Mouse (Mus musculus): ENCODE results near the gene Acot7. TPM values are rescaled to one million over a fixed set of nuclear protein-coding genes. Genes with fewer than 3 reads are reported as not detected.

Gene Acot7
- polyA plus RNA-seq, 1 experiment from 2014 or later = 125 TPM

DNA sequence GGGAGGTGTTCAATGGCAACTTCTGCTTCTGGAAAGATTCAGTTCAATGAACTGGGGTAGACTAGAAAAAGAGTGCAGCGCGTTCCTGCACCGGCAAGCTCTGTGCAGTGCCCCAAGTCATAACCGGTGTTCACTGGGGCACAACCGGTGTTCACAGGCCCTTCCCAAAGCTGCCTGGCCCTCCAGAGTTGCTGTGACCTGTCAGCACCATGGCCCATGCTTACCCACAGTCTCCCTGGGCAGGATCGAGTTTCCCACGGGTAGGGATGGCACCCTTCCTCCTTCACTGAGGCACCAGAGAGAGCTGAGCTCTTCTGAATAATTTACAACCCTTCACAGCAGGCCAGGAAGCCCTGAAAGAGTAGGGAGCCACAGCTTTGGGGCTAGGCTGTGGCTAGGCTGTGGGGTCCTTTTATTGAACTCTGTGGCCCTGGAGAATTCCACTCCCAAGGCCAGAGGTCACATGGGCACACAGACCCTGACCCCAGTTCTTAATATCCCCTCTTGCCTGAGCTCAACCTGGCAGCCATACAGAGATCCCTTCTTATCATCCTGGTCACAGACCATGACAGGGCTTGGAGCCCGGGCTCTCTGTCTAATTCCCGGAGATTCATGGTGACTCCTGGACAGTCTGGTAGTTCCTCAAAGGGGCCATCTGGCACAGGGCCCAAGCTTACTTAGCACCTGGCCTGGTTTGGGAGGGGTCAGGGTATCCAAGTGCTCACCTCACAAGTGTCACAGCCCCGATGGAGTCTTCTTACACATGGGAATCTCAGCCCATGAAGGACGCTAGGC, 31.7 kb upstream of the Acot7 start:
- Histone ChIP-seq H3K9me3 (ENCODE audit: control insufficient read depth, low read length) (no peaks in the 10 kb centered on the region), H3K4me2 (replicated peaks; ENCODE audit: low read depth, low read length) (no peak overlapping the region), H3K27me3 (ENCODE audit: control insufficient read depth, insufficient read depth, low read length) (peaks cover 17% of the 10 kb centered on the region), H3K27ac (ENCODE audit: low read depth, low read length) (no peak overlapping the region), H3K36me3 (ENCODE audit: control insufficient read depth, insufficient read depth, low read length) (no peaks in the 10 kb centered on the region), H3K4me1 (replicated peaks; ENCODE audit: control insufficient read depth, insufficient read depth, low read length) (no peaks in the 10 kb centered on the region), H3K9ac (ENCODE audit: low read depth, low read length) (no peak overlapping the region), H3K4me3 (ENCODE audit: low read depth, low read length) (no peak overlapping the region)
- no peak for ATAC-seq (ENCODE audit: low FRiP score)
- DNase-seq (ENCODE audit: low spot score) = no peak
- 64% methylated on average over 11 of the region's 11 CpGs for WGBS

DNA sequence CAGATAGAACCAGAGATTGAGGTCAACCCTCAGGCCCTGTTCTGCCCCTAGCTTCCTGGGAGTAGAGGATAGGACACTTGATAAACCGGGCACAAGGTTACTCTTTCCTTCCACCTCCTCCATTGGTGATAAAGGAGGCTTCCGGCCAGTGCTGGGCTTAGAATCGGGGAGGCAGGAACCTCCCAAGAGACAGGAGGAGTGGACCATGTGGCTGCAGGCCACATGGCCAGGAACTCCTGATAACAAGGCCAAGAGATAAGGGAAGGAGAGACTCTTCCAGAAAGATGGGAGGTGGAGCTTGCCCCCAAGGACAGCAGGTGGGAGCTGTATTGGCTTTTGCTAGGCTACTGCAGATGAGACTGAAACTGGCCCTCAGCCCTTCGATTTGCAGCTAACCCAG, 27.4 kb upstream of the Acot7 start:
- H3K4me2 ChIP-seq (replicated peaks; ENCODE audit: low read depth, low read length) = no peak overlapping the region
- no peak overlapping the region for H3K4me3 ChIP-seq (ENCODE audit: low read depth, low read length)
- no peak overlapping the region for H3K27ac ChIP-seq (ENCODE audit: low read depth, low read length)
- H3K4me1 ChIP-seq (replicated peaks; ENCODE audit: control insufficient read depth, insufficient read depth, low read length) = peaks cover 8% of the 10 kb centered on the region
- no peak for DNase-seq (ENCODE audit: low spot score)
- ATAC-seq (ENCODE audit: low FRiP score) = no peak
- no peaks in the 10 kb centered on the region for H3K9me3 ChIP-seq (ENCODE audit: control insufficient read depth, low read length)
- no peak overlapping the region for H3K9ac ChIP-seq (ENCODE audit: low read depth, low read length)
- 79% methylated on average over 4 of the region's 4 CpGs for whole genome bisulfite sequencing
- peaks cover 44% of the 10 kb centered on the region for H3K27me3 ChIP-seq (ENCODE audit: control insufficient read depth, insufficient read depth, low read length)
- H3K36me3 ChIP-seq (ENCODE audit: control insufficient read depth, insufficient read depth, low read length) = no peaks in the 10 kb centered on the region

DNA sequence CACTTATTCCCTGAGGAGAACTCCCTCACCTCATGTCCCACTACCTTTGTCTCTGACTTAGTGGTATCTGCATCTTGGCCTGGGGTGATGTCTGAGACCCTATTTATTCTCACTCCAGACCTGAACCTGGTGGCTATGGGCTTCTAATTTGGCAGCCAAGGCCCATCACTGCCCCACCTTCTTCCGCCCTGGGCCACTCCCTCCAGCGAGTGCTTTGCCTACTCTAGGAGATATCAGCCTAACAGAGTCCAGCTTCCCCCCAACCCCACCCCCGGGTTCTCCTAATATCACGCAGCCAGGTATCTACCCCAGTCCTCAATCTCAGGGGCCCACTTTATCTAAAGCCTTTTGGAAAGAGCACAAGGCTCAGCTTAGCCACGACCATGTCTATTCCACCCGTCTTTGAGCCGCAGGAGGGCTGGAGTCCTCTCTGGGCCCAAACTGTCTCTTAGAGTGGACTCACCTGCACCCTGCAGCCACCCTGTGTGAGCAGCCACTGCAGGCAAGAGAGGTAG, 26.4 kb upstream of the Acot7 start:
- H3K4me3 ChIP-seq (ENCODE audit: low read depth, low read length) = peak overlapping the region; percentile 30
- peaks cover 8% of the 10 kb centered on the region for H3K4me1 ChIP-seq (replicated peaks; ENCODE audit: control insufficient read depth, insufficient read depth, low read length)
- H3K36me3 ChIP-seq (ENCODE audit: control insufficient read depth, insufficient read depth, low read length) = no peaks in the 10 kb centered on the region
- H3K27ac ChIP-seq (ENCODE audit: low read depth, low read length) = no peak overlapping the region
- 20% methylated on average over 7 of the region's 7 CpGs for WGBS
- peaks cover 41% of the 10 kb centered on the region for H3K27me3 ChIP-seq (ENCODE audit: control insufficient read depth, insufficient read depth, low read length)
- no peak for DNase-seq (ENCODE audit: low spot score)
- 0 out of 2 replicates have a peak, but pooled peaks have one; percentile 12 for ATAC-seq (ENCODE audit: low FRiP score)
- H3K9ac ChIP-seq (ENCODE audit: low read depth, low read length) = peak overlapping the region; percentile 45; the same call in 1 of the 2 replicates
- peak overlapping the region; percentile 44 for H3K4me2 ChIP-seq (replicated peaks; ENCODE audit: low read depth, low read length)
- no peaks in the 10 kb centered on the region for H3K9me3 ChIP-seq (ENCODE audit: control insufficient read depth, low read length)

DNA sequence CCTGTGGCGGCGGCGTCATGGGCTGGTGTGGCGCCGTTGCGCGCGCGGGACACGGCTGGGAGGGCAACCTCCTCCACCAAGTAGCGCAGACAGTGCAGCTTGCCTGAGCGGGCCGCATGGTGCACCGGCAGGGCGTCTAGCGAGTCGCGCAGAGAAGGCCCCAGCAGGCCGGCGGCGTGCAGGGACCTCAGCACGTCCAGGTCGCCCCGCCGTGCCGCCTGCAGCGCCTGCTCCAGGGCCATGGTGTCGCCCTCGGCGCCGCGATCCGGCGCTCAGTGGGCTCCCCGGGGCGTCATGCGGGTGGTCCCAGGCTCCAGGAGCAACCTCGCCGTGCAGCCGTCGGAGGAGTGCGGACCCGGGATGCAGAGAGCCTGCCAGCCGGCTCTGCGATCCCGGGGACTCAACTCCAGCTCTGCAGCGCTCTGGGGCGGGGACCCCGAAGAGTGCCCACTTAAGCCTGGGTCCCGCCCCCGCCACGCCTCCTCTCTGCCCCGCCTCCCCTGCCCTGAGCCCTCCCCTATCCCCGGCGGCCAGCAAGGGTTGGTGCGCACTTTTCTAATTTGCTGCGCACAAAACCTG, 25.9 kb upstream of the Acot7 start, which contains the start of gene Espn:
Gene Espn (minus strand): TSS at position 406 of the 579 bp plus-strand sequence.
- WGBS = under 1% methylated on average over 55 of the region's 57 CpGs
- H3K27me3 ChIP-seq (ENCODE audit: control insufficient read depth, insufficient read depth, low read length) = peaks cover 42% of the 10 kb centered on the region
- peak within 1 kb of the TSS; percentile 45; the same call in 1 of the 2 replicates for H3K9ac ChIP-seq (ENCODE audit: low read depth, low read length)

DNA sequence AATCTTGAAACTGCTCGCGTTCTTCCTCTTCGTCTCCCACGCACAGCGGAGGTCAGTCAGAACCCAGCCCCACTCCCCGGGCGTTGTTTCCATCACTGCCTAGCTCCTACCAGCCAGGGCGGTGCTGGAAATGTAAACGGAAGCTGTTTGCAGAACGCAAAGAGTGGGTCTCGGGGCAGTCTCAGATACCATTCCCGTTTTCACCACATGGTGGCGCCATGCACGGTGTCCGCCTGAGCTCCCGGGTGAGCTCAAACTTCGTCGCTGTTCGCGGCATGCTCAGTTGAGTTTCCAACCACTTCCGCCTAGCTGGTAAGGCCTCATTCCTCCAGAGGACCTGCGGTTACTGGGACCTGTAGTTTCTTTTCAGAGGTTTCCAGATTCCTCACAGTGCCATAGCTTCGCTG, 24.2 kb upstream of the Acot7 start:
- peak; percentile 91 for DNase-seq (ENCODE audit: low spot score)
- Histone ChIP-seq H3K27ac (ENCODE audit: low read depth, low read length) (no peak overlapping the region), H3K36me3 (ENCODE audit: control insufficient read depth, insufficient read depth, low read length) (no peaks in the 10 kb centered on the region), H3K4me3 (ENCODE audit: low read depth, low read length) (no peak overlapping the region), H3K27me3 (ENCODE audit: control insufficient read depth, insufficient read depth, low read length) (peaks cover 59% of the 10 kb centered on the region), H3K9me3 (ENCODE audit: control insufficient read depth, low read length) (no peaks in the 10 kb centered on the region), H3K4me2 (replicated peaks; ENCODE audit: low read depth, low read length) (0 out of 2 replicates have a peak overlapping the region, but pooled peaks have one; percentile 15), H3K9ac (ENCODE audit: low read depth, low read length) (no peak overlapping the region), H3K4me1 (replicated peaks; ENCODE audit: control insufficient read depth, insufficient read depth, low read length) (peaks cover 14% of the 10 kb centered on the region)
- 2% methylated on average over 23 of the region's 23 CpGs for WGBS
- ATAC-seq (ENCODE audit: low FRiP score) = 0 out of 2 replicates have a peak, but pooled peaks have one; percentile 20

More for the DNA sequence above, 25.9 kb upstream of the Acot7 start, which contains the start of gene Espn:
- peak within 1 kb of the TSS; percentile 30 for H3K4me3 ChIP-seq (ENCODE audit: low read depth, low read length)
- peak within 1 kb of the TSS; percentile 44 for H3K4me2 ChIP-seq (replicated peaks; ENCODE audit: low read depth, low read length)
- DNase-seq (ENCODE audit: low spot score) (peak; percentile 74), ATAC-seq (ENCODE audit: low FRiP score) (peak; percentile 71)
- no peaks in the 10 kb centered on the region for H3K36me3 ChIP-seq (ENCODE audit: control insufficient read depth, insufficient read depth, low read length)
- peaks cover 8% of the 10 kb centered on the region for H3K4me1 ChIP-seq (replicated peaks; ENCODE audit: control insufficient read depth, insufficient read depth, low read length)
- no peaks in the 10 kb centered on the region for H3K9me3 ChIP-seq (ENCODE audit: control insufficient read depth, low read length)
- H3K27ac ChIP-seq (ENCODE audit: low read depth, low read length) = no peak within 1 kb of the TSS

DNA sequence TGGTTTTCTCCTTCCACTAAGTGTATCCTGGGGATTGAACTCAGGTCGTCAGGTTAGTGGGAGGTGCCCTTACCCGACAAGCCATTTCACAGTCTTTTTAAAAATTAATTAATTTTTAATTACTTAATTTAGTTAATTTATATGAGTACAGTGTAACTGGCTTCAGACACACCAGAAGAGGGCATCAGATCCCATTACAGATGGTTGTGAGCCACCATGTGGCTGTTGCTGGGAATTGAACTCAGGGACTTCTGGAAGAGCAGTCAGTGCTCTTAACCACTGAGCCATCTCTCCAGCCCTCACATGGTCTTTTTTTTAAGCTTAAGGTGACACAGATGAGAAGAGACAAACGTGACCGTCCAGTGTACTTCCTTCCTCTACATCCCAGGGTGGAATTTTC, 22.9 kb upstream of the Acot7 start:
- Histone ChIP-seq H3K36me3 (ENCODE audit: control insufficient read depth, insufficient read depth, low read length) (no peaks in the 10 kb centered on the region), H3K4me3 (ENCODE audit: low read depth, low read length) (no peak overlapping the region), H3K4me2 (replicated peaks; ENCODE audit: low read depth, low read length) (no peak overlapping the region), H3K9ac (ENCODE audit: low read depth, low read length) (no peak overlapping the region), H3K27ac (ENCODE audit: low read depth, low read length) (no peak overlapping the region), H3K27me3 (ENCODE audit: control insufficient read depth, insufficient read depth, low read length) (peaks cover 70% of the 10 kb centered on the region), H3K9me3 (ENCODE audit: control insufficient read depth, low read length) (no peaks in the 10 kb centered on the region), H3K4me1 (replicated peaks; ENCODE audit: control insufficient read depth, insufficient read depth, low read length) (peaks cover 18% of the 10 kb centered on the region)
- WGBS = 68% methylated on average over 4 of the region's 4 CpGs
- DNase-seq (ENCODE audit: low spot score) (no peak), ATAC-seq (ENCODE audit: low FRiP score) (no peak)

DNA sequence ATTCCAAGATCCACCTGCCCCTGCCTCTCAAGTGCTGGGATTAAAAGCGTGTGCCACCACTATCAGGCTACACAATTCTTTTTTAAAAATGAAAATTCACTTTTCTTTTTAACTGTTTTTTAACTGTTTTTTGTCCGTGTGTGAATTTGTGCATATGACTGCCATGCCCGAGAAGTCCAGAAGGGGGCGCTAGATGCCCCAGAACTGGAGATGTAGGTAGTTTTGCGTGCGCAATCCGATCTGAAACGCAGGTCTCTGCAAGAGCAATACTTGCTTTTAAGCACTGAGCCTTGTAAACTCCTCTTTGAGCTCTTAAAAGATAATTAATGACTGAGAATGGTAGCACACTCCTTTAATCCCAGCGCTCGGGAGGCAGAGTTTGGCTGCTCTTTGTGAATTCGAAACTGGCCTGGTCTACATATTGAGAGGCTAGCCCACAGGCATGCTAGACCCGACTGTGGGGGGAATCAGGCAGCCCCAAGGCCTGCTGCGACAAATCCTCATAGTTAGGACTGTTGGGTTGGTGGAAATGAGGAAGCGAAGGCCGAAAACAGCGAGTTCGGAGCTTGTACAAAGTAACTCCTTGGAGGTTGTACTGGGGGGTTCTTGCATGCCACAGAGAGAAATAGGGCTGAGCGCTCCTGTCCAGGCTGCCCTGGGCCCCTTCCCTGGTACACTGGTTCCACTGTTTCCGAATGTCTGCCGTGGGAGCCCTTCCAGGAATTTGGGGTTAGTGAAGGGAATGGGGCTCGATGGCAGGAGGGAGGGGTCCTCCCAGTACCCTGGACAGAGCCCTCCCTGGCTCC, 20.0 kb upstream of the Acot7 start:
- DNase-seq (ENCODE audit: low spot score) = peak; percentile 70
- no peak overlapping the region for H3K4me3 ChIP-seq (ENCODE audit: low read depth, low read length)
- H3K27ac ChIP-seq (ENCODE audit: low read depth, low read length) = no peak overlapping the region
- H3K9ac ChIP-seq (ENCODE audit: low read depth, low read length) = no peak overlapping the region
- H3K9me3 ChIP-seq (ENCODE audit: control insufficient read depth, low read length) = no peaks in the 10 kb centered on the region
- H3K36me3 ChIP-seq (ENCODE audit: control insufficient read depth, insufficient read depth, low read length) = no peaks in the 10 kb centered on the region
- peaks cover 13% of the 10 kb centered on the region for H3K4me1 ChIP-seq (replicated peaks; ENCODE audit: control insufficient read depth, insufficient read depth, low read length)
- 16% methylated on average over 21 of the region's 21 CpGs for WGBS
- H3K4me2 ChIP-seq (replicated peaks; ENCODE audit: low read depth, low read length) = peak overlapping the region; percentile 20; the same call in 1 of the 2 replicates
- no peak for ATAC-seq (ENCODE audit: low FRiP score)
- H3K27me3 ChIP-seq (ENCODE audit: control insufficient read depth, insufficient read depth, low read length) = peaks cover 68% of the 10 kb centered on the region

DNA sequence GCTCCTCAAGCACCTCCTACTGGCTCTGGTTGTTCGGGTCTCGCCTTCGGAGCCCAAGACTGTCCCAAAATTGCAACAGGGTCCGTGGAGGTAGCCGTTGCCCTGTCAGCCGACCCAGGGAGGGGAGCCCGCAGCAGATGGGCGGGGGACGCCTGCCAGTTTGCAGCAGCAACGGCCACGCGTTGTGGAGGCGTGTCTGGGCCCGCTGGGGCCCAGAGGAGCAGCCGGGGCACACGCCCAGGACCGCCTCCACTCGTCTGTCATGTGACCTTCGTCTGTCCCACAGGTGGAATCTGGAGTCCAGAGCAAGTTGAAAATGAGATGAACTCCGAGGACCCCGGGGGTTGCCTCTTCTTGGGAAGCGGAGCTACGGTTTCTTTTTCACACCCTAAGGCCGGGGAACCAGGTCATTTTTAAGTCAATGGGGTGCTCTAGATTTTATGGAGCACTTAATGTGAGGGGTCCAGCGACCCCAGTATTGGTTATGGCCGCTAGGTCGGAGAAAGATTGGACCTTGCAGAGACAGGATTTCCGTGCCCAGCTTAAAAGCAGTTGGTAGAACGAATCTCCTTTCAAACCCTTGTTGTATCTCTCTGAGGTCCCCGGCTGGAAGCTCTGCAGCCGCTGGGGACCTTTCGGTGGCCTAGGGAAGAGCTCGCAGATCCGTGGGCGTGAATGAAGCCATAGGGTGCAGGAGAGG, 19.2 kb upstream of the Acot7 start, which contains the start of gene Hes2:
Gene Hes2 (plus strand): TSS at position 283 of the 700 bp plus-strand sequence.
- Histone ChIP-seq H3K4me1 (replicated peaks; ENCODE audit: control insufficient read depth, insufficient read depth, low read length) (peaks cover 10% of the 10 kb centered on the region), H3K4me3 (ENCODE audit: low read depth, low read length) (peak within 1 kb of the TSS; percentile 17; the same call in 1 of the 2 replicates), H3K9me3 (ENCODE audit: control insufficient read depth, low read length) (no peaks in the 10 kb centered on the region), H3K27me3 (ENCODE audit: control insufficient read depth, insufficient read depth, low read length) (peaks cover 61% of the 10 kb centered on the region), H3K4me2 (replicated peaks; ENCODE audit: low read depth, low read length) (peak within 1 kb of the TSS; percentile 22), H3K36me3 (ENCODE audit: control insufficient read depth, insufficient read depth, low read length) (no peaks in the 10 kb centered on the region), H3K9ac (ENCODE audit: low read depth, low read length) (no peak within 1 kb of the TSS), H3K27ac (ENCODE audit: low read depth, low read length) (no peak within 1 kb of the TSS)
- peak; percentile 44 for DNase-seq (ENCODE audit: low spot score)
- WGBS = 5% methylated on average over 35 of the region's 35 CpGs
- 0 out of 2 replicates have a peak, but pooled peaks have one; percentile 40 for ATAC-seq (ENCODE audit: low FRiP score)
